Mouse (Mus musculus) frontal cortex, postnatal 10 days (tissue): ENCODE measurements around the gene Dcakd.

ENCODE experiments used
- DNase-seq, 2 experiments: peaks; one replicate each; pipeline ENCODE4 v3.0.0; 2022; ENCODE audit warnings: low spot score in 2 of 2, mixed read lengths in 1 of 2

The Dcakd gene

DNA sequence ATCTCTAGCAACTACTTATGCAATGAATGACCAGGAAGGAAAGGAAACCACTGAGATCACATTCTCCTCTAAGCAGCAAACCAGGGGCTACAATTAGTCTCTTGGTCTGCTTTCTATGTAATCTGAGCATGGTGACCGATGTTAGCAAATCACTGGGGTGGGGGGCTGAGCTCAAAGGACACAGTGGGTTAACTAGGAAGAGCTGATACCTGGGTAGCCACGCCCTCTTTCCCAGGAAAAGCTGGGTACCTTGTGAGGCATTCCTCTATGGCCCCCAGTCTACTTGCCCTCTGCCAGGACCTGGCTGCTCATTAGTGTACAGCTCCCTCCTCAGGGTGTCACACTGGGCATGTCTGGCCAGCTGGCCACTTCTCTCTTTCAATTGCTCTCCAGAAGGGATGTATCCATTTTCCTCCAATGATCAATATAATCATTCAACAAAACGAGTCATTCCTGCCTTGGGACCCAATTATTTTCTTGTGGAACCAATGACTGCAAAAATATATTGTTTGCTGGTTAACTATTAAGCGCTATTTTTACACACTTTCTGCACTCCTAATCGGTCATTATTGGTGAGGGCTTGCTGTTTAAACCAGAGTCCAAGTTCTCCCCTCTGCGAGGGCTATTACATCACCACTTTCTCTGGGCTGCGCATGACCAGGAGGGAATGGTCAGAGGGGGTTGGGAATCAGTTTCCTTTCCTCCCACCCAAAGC, 21.7 kb downstream of the Dcakd start:
- DNase-seq = no peak

DNA sequence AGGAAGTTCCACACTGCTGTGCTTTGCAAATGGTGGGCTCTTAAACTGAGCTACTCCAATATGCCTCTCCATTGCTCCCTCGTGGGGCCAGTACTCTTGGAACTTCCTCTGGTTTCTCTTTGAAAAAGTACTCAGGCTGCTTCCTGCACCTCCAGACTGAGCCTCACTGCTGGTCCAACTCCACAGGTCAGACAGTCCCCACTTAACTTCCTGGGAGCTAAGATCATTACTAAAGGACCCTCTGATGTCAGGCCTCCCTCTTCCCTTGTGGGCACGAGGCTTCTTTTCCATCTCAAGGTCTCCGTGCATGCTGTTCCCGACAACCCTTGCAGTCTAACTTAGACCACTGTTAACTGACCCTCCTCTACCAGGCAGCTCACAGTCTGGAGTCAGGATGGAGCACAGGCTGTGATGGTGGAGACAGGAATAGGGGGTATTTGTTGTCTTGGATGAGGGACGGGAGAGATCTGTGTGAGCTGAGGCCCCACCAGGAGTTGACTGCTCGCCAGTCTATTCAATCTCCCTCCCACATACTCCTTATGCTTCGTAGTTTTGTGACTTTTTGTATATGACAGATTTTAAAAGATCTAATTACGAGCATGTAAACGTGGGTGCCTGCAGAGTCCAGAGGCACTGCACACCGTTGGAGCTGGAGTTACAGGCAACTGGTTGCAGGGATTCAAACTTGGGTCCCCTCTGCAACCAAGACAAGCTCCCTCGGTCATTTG, 22.7 kb downstream of the Dcakd start:
- DNase-seq = no peak

DNA sequence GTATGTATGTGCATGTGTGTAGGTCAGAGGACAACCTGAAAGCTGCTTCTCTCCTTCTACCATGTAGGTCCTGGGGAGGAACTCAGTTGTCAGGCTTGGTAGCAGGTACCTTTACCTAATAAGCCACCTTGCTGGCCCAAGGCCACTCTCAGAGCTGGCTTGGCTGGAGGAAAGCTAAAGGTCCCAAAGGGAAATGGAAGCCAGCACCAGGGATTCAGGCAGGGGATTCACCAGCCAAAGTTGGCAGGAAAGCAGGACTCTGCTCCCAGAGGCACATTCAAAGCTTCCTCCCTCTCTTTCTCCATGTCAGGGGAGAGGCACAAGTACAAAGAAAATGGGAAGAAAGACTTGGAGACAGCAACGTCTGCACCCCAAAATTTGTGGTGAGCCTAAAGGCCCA, 23.3 kb downstream of the Dcakd start:
- DNase-seq = no peak

DNA sequence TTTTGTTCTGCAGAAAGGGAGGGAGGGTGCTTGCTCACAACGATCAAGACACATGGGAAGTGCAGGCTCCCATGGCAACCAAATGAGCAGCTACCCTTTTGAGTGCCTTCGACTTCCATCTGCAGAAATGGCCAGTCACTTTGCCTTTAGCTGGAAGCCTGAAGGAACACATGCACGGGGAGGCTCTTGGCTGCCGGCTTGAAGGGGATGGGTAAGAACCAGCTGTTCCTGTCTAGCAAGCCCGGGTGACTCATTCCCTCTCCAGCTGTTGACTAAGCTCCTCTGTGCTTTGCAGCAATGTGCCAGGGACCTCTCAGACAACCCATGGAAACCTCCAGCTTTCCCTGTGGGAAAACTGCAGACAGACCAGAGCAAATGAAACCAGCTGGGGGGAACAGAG, 24.9 kb downstream of the Dcakd start:
- DNase-seq = peak; percentile 65 to 82

DNA sequence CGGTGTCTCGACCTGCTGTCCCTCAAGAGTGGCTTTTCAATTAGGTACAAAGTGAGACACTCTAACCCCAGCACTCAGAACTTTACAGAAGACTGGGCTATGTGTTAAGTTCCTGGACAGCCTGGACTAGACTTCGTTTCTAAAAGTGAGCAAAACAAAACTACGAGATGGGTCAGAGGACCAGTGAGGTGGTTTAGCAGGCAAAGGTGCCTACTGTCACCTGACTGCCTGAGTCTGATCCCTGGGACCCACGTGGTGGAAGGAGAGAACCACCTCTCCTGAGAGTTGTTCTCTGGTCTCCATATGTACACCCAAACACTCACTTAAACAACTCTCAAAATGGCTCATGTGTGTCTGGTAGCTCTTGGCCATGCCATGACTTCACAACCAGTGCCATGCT, 27.1 kb downstream of the Dcakd start:
- no peak for DNase-seq

DNA sequence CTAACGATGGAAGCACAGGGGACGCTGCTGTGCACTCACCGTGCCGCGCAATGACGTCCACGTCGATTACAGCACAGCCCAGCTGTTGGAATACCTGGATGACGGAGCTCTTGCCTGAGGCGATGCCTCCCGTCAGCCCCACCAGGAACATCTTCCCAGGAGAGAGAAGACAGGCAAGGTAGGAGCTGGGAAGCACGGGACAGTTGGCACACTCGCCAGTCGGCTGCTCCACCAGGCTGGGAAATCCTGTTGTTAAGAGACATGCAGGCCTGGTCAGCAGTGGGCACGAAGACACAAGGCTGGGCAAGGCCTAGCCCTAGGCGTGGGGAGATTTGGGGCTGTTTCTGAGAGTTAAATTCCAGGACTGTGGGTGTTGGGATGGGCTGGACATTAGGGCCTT, 28.0 kb downstream of the Dcakd start:
- DNase-seq = no peak

DNA sequence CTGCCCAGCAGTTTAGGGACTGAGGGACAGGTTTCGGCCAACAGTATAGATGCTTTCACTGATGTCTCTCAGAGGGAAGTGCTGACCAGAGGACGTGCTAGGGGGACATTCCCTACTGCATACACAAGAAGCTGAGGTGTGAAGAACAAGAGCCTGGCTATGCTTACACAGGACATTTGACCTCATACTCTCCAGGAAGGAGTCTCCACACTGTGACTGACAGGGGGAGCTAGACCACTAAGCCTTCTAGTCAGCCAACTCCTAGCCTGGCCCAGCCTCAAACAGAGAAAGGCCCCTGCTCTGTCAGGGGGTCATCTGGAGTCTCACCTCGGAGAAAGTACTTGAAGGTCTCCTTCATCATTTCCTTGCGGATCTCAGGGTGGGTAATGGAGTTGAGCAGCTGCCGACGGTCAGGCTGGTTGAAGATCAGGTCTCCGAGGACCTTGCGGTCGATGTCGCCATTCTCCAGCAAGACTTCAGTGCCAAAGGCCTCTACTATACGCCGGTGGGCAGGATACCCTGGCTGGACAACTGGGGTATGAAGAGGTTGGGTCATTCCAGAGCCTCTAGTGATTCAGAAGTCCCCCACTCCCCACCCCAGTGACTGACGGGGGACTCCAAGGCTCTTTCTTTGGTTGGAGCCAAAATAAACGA, 28.7 kb downstream of the Dcakd start:
- DNase-seq = no peak

DNA sequence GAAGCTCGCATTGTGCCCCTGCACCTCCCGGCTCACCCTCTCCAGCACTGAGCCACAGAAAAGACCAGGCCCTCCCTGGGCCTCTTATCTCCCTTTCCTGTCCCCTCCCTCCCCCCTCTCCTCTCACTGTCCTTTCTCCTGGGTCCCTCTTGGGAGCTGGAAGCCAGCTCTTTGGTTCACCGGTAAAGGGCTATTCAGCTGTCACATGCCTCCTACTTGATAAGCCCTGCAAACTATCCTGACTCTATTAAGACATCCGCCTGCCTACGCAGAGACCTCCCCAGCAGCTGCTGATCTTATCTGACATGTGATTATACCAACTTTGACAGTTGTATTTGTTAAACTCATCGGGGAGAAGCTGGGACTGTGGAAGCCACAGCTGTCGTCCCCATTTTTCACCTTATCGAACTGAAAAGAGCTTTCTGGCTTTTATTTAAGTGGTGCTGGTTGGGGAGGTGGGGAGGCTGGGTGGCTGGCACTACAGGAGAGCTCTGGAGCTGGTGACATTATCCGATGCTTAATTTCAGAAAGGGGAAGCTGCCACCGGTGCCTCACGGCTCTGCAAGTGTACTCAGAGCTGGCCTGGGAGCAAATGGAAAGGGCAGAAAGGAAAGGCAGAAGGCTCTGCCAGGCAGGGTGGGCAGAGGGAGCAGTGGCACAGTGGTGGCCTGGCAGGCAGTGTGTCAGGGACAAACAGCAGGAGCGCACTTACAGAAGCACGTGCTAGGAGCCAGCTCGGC, 29.4 kb downstream of the Dcakd start:
- DNase-seq = no peak

DNA sequence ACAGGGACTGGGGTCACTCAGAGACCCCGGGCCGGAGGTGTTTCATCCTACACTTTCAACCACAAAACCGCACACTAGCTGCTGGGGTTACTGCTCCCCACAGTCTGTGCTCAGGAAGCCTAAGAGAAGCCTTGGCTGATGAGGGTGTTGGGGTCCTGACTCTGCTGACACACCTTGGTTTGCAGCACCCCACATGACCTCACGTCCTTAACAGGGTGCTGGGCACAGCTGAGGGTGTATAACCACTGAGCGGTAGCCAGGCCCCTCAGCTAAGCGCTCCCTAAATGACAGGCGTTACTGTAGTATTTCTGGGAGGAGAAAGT, 29.9 kb downstream of the Dcakd start:
- no peak for DNase-seq

DNA sequence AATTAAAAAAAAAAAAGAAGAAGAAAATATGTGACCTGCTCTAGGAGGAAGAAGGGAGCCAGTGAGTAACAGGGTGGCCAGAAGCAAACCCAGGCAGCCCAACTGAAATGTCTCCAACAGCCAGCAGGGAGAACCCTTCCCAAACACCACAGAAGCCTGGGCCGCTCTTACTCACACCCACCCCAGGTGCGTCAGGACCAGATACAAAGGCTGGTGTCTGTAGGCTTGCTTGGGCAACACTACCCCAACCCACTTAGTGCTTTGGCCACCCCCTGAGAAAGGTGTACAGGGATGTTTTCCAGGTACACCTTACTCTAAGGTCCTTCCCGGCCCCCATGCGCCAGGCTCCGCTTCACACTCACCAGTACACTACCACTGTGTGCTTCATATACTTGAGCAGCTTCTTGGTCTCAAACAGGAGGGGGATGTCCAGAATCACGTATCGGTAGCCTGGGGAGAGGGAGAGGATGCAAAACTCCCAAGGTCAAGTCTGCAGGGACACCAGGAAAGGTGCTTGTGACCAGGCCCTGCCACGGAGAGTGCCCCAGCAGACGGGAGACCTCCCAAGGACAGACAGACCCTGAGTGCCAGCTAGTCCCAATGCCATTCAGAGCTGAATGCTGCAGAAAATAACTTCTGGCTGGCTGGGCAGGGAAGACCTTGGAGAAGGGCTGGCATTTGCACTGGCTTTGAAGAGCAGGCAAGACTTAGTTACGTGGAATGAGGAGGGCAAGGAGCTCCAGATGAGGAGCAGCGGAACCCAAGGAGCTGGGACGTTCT, 31.0 kb downstream of the Dcakd start:
- no peak for DNase-seq

DNA sequence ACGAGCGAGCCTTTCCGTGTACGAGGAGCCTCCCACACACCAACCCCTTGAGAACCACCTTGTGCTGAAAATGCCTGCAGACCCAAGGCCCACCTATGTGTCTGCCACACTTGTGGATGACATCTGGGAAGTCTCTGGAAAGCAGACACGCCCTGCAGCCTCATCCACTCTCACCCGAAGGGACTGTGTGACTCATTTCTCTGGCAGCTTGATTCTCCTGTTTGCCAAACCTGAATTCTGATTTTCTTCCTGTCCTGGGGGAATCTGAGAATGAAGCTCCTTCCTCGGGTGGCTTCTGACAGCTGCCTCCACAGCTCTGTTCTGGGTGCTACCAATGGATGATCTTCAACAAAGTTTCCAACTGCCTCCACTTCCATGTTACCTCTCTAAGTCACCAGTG, 31.7 kb downstream of the Dcakd start:
- no peak for DNase-seq

DNA sequence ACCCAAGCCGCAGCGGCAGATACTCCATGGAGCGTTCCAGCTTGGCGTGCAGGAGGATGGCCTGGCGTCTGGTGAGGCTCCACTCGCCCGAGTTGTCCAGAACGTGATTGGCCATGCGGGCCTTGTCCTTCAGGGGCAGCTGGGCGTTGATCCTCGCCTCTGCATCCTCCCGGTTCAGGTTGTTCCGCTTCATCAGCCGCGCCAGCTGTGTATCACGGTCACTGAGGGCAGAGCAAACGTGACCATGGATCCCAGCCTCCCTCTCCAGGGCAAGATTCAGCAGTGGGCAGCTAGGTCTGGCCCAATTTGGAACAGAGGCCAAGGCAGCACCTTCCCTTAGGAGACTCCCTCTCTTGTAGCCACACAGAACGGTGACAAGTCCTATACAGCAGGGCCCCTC, 33.2 kb downstream of the Dcakd start:
- no peak for DNase-seq

DNA sequence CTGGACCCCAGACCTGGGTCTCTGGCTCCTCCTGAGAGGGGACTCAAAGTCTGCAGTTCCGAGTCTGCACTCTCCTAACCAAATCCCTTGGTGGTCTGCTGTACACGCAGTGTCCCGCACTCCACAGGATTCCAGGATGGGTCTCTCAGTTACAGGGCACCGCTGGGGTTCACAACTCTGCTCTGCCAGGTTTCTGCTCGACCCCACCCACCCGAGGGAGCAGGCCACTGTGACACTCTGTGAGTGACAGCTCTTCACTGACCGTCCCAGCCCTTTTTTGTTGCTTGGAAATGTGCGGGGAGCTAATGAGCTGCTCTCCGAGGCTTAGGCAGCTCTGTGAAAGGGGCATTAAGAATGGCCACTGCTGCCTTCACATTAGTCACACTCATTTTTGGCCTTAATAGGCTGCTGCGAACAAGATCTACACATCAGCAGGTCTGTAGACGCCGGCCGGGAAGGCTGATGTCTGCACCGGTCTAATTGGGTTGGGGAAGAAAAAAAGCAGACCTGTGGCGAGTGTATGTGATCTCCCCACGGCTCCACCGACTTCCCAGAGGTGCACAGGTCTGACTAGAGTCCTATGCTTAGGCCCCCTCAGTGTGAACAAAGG, 34.6 kb downstream of the Dcakd start:
- no peak for DNase-seq

DNA sequence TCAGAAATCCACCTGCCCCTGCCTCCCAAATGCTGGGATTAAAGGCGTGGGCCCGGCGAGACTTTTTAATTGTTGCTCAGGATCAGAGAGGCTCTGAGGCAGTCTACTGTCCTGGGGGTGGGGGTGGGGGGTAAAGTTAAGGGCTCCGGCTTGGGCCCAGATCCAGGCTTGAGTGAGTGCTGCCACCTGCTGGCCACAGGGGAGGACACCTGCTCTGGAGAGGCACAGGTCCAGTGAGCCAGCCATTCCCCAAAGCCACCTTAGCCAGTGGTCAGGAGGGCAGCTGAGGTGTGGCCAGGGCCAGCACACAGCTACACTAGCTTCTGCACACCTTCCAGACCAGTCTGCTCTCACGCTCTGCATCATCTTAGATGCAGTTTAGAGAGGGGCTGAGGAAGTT, 35.2 kb downstream of the Dcakd start:
- peak in 1 of 2 experiments; percentile 63 for DNase-seq

DNA sequence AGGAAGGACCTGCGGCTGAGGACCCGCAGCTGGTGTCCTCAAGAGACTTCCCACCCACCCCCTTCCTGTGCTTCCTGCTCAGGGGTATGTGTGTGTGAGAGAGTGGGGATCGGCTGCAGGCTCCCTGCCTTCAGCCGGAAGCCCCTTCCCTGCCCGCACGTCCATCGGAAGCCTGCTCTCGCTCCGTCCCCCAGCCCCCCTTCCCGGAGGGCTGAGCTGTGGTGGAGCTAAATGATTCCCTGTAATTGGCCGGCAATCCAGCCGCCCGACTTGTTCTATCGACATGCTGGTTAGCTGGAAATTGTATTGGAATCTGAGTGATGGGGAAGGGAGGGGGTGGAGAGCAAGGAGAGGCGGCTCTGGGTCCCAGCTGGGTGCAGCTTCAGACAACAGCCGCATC, 36.5 kb downstream of the Dcakd start:
- DNase-seq = no peak

DNA sequence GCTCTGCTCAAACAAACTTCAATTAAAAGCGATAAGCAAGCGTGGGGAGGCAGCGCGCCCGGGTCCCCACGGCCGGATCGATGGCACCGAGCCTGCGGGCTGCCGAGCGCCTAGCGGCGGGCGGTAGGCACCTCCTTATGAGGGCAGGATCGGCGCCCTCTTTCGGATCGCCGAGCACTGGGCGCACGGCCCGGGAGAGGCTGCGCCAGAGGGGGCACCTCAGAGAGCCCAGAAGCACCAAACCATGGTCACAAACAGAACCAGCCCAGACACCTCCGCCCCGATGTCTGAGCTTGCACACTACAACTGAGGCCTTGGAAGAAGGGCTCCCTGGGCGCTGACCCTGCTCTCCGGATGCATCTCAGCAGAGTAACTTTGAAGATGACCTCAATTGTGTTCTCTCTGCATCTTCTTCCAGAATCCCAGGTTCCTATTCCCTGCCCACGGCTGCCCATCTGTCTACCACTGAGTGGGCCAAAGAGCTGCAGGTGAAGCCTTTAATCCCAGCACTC, 37.9 kb downstream of the Dcakd start:
- DNase-seq = no peak

DNA sequence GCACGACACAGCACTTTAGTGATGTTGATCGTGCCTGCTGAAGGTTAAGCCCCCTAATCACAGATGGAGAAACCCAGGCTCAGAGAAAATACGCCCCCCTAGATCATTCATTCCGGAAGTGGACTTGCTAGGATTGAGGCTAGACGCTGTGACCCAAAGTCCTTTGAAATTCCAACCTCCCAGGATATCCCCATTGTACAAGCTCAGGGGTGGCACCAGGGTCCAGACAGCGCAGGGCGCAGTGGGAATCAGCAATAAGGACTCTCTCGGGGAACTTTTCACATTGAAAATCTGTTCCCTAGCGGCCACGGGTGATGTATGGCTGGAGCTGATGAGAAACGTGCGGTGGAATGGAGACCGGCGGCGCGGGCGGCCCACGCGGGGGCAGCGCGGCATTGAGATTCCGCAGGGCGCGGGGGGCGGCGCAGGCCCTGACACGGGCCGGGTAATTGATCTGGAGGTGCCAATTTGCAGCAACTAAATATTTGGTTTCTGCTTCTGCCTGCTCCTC, 38.4 kb downstream of the Dcakd start:
- no peak for DNase-seq

DNA sequence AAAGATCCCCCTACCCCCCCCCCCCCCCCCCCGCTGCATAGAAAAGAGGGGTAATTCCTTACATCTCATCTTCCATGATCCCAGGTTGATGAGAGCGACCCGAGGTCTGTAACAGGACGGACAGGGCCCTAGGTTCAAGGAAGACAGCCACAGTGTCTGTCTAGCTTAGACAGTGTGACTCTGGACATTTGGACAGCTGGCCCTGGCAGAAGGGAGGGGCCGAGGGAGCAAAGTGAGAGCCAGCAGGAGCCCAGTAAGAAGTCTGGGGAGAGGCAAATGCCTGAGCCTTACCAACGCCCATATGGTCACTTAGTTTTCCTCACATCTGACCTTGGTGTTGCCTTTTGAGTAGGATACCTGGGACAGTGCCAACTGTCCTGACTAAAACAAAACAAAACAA, 43.0 kb downstream of the Dcakd start:
- no peak for DNase-seq

DNA sequence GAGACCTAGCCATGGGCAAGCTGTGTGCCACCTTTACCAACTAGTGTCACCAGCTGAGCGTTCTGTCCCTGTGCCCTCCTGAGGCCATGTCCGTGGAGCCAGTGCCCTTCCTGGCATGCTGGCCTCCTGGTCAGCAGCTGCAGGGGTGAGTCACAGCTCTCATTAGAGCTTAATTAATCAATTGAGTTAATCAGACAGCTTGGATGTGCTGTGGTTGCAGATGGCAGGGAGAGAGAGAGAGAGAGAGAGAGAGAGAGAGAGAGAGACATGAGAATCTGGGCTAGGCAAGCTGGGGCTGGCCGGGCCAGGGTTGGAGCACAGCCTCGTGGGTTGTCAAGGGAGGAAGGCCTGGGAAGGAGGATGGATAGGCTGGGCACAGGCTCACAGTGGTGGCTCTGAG, 43.5 kb downstream of the Dcakd start:
- no peak for DNase-seq

DNA sequence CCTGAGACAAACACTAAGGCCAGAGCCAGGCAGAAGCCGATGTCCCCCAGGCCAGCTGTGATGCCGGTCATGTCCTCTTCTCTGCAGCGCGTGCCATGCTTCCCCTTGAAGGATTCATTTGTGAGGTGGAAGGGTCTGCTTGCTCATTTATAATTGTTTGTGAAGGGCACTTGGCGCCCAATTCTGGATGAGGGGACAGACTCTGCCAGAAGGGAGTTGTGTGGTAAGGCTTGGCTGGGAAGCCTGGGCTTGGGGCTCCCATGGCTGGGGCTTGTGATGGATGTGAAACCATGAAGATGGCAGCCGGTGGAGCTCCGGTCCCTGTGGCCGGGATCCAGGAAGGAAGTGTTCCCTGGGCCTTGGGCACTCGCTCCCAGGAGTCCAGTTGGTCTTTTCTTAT, 44.0 kb downstream of the Dcakd start:
- DNase-seq = no peak
